Mouse (Mus musculus): ENCODE results near the gene Dhx15. TPM values are rescaled to one million over a fixed set of nuclear protein-coding genes. Genes with fewer than 3 reads are reported as not detected.

Gene Dhx15
- total RNA-seq, 2 experiments from 2014 or later: 36.0 to 39.1 TPM

DNA sequence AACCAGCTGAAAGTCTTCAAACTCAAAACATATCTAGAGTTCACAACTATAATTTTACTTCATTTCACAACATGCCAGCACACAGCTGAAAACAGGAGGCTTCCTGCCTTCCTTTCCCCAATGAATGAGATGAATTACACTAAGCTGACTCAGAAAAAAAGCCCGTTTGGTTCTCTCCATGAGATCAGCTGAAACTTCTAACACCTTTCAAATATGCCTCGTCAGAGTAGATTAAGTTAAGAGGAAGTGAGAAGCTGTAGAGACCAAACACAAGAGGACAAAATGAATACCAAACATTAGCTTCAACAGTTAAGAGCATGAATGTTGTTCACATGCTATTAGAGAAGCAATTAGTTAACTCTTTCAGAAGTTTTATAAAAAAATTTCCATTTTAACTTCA is 21.8 kb downstream of the Dhx15 start:
- intact Hi-C loops (cut with DNase I; ENCODE audit: low total_unique reads): no loop called here
- no peak for DNase-seq

DNA sequence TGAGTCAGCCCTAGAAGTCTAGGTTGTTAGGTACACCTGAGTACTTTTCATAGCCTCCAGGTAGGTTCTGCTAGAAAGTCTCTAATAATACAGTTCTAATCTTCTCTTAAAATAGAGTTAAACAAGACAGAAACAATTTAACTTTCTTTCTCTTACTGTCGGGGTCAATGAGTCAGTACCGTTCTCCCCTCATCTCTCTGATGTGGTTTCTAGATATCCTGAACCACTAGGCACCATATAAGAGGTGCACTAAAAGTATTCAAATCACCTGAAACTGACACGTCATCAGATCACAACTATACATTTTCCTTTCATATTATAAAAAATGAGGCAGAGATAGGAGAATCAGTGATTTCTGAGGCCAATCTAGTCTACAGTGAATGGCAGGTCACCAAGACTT is 41.2 kb downstream of the Dhx15 start:
- intact Hi-C loops (cut with DNase I; ENCODE audit: low total_unique reads): no loop called here
- no peak for DNase-seq

DNA sequence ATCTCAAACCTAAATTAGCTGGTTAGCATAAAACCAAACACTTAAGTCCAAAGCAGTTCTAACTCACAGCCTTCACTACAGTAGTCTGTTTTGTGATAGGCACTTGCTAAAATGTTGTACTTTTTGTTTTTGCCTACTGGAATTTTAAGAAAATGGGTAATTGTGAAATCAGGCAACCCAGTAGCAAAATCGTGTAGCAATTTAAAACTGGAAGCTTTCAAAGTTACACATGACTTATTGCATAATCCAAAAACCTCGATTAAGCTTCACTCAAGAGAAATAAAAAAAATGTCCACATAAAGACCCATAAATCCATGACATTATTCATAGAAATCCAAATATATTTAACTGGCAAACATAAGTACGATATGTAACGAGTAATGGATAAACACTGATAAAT is 43.2 kb downstream of the Dhx15 start:
- intact Hi-C loops (cut with DNase I; ENCODE audit: low total_unique reads): no loop called here
- no peak for DNase-seq

DNA sequence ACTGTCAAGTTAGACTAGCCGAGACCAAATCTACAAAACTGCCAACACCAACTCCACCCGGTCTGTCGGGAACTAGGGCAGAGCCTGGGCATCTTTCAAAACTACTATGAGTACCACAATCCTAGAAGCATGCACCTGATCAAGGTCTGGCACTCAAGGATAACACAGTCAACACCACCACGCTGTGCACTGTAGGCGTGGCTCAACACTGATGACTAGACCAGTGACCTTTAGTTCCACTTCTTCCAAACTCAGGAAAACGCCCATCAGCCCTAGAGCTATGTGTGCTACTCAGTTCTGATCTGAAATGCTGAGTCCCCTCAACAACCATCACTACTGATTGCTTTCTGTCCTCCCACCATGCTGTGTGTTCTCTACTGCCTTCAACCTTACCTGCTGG is 44.6 kb downstream of the Dhx15 start:
- intact Hi-C loops (cut with DNase I; ENCODE audit: low total_unique reads): no loop called here
- DNase-seq: no peak

DNA sequence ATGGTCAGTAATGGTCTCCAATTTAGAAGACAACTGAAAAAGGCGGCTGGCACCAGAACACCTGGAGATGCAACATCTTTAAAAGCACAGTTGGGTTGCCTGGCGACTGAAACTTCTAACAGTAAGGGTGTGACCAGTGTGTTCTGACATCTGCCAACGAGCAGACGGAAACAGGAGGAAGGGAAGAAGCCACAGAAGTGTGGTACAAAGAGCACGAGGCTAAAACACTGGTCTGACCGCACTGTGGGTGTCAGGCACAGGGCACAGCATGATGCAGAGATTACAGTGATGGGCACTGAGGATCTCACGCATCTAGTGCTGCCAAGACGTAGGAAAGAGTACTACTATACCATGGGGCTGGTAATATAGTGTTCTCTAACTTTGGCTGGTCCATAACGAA is 48.4 kb downstream of the Dhx15 start:
- DNase-seq: no peak
- intact Hi-C loops (cut with DNase I; ENCODE audit: low total_unique reads): no loop called here

DNA sequence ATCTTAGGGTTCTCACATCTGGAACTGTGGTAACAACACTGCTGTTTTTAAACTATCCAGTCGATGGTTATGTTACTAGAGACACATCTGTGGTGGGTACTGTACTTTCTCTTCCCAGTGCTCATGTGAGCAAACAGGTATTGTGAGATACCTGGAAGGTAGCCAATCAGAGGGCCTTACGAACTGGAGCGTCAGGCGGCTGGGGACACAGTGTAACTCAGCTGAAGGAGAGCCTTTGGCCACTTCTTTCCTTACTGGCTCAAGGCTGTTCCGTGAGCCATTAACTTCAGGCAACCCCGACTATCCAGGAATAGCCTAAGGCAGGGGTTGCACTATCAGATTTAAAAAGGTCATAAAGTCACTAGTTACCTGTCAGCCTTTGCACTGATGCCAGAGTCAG is 51.5 kb downstream of the Dhx15 start:
- DNase-seq: no peak
- intact Hi-C loops (cut with DNase I; ENCODE audit: low total_unique reads): no loop called here

DNA sequence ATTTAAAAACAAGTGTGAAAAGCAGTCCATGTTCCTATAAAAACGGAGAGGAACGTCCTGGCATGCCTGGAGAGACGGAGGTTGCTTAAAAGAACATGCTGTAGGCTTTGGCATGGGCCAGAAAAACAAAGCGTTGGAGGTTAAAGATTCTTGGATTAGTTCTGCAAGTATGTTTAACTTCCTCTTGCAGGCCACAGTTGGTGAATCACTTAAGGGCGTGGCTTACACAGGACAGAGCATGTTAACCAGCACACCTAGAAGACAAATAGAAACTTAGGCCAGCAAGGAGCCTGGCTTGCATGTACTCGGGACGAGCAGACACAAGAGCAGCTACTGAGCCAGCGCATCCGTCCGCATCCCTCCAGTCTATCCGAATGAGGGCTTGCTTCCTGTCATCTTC is 52.2 kb downstream of the Dhx15 start:
- no peak for DNase-seq
- intact Hi-C loops (cut with DNase I; ENCODE audit: low total_unique reads): no loop called here

DNA sequence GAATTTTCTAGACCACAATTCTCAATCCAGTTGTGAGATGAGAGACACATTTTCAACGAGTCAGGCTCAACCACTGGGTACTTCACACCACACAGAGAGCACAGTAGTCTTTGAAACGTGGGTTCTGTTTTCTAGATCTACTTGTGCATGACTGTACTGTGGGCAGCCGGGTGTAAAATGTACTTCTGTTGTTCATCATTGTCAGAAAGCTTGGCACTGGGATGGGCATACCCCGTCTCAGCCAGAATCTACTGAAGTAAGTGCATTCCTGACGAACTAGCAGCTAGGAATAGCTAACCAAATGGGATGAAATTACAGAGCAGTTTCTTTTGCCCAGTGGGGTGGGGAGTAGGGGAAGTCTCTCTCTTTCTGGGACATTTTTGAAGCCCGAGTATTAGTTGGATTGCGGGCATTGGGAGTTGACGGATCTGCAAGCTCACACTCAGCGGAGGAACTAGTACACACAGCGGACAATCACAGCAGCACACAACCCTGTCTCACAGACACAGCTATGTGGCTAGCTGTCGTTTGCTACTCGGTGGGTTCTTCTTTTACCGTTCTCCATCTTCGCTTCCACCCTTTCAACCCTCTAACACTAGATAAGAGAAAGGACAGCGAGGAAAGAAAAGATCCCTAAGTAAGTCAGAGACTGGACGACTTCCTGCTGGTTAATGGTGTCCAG is 54.7 kb downstream of the Dhx15 start:
- intact Hi-C loops (cut with DNase I; ENCODE audit: low total_unique reads): no loop called here
- DNase-seq: no peak

DNA sequence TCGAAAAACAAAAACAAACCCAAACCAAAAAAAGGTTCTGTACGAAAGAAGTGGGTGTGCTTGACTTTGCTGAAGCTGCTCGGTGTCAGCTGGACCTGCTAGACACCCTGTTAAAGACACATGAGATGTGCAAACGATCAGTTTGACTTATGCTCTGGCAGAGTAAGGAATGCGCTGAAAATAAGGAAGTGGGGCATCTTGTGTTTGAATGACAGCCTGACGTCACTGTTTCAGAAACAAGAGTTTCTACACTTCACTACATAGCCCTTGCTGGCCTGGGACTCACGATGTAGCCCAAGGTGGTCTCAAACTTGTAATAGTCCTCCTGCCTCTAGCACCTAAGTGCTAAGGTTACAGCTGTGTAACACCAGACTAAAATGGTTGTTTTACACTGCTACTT is 57.5 kb downstream of the Dhx15 start:
- DNase-seq: no peak
- intact Hi-C loops (cut with DNase I; ENCODE audit: low total_unique reads): loop anchor here (5.0 kb wide), 1 partner anchor 109 kb away; no protein-coding TSS in a partner anchor

DNA sequence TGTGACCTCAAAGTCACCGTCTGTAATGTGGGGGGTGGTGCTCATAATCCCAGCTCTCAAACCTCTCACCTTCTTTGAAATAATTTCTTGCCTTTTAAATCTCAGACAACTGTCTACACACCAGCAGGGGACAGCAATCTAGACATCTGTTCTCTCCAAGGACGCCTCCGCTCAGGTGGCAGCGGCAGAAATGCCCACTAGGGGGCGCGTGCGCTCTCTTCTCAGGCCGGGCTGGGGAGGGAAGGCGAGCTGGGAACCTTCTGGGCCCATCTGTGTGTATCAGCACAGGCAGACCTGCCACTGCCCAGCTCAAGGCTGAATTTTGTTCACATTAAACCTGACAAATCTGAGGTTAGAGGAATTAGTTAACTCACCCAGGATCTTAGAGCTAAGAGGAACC is 58.2 kb downstream of the Dhx15 start:
- intact Hi-C loops (cut with DNase I; ENCODE audit: low total_unique reads): loop anchor here (5.0 kb wide), 1 partner anchor 110 kb away; no protein-coding TSS in a partner anchor
- peak; percentile 14 for DNase-seq

DNA sequence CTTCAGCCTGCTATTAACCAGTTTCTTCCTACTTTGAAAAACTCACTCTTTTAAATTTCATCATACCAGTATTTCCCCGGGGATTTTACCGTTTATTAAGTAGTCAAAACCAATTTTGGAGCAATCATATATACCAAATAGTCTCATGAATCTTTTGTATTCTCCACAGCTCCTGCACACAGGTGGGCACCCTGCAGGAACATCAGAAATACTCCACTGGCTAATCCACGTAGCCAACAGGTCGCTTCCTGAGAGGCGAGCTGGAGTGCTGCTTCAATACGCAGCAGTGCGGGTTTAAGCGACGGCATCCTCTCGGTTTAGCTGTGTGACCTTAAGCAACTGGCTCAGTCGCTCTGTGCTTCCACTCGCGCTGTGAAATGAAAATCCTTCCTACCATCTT is 58.9 kb downstream of the Dhx15 start:
- no peak for DNase-seq
- intact Hi-C loops (cut with DNase I; ENCODE audit: low total_unique reads): loop anchor here (5.0 kb wide), 1 partner anchor 111 kb away; no protein-coding TSS in a partner anchor

DNA sequence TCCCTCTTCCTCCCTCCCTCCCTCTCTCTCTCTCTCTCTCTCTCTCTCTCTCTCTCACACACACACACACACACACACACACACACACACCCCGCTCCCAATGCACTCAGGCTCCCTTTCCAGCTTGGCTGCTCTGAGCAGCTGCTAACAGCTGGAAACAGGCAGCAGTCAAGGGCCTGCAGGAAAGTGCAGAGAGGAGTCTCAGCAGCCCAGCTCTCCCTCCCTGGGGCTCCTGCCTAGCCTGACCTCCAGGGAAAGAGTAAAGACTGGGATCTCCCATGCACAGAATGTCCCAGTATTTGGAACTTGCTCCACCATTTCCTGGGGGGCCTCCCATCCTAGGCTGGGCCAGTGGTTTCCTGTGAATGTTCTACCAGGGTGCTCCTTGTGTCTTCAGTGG is 59.8 kb downstream of the Dhx15 start:
- intact Hi-C loops (cut with DNase I; ENCODE audit: low total_unique reads): loop anchor here (5.0 kb wide), 1 partner anchor 112 kb away; no protein-coding TSS in a partner anchor
- no peak for DNase-seq

DNA sequence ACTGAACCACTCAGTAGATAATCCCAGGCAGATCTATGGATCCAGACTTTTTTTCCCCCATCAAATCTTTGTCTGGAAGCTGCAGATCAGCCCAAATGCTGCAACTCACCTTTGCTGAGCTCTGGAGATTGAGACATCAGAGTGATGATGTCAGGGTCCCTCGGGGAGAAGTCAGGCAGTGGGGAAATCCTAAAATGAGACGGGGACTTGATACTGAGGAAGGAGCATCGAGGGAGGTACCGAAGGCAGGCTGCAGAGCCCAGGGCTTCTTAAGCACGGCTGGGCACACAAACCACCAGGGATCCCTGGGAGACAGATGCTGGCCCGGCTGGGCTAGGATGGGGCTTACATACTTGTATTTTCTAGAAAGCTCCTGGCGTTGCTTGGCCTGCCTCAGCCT is 64.1 kb downstream of the Dhx15 start:
- intact Hi-C loops (cut with DNase I; ENCODE audit: low total_unique reads): no loop called here
- DNase-seq: no peak

DNA sequence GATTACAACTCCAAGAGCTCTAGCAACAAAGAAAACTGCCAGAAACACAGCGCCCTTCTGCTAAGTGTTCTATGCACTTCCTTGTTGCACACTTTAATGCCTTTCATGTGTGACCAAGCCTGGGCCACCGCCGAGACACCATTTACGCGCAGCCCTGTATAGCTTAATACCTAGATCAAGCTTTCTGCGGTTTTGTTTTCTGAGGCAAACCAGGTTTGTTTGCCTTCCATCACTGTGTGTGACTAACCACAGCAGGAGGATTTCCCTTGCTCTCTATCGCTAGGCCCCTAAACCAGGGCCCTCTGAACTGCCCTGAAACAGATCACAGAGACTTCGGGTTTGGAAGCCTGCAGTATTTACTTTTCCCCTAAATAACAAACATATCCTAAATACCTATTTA is 64.5 kb downstream of the Dhx15 start:
- no peak for DNase-seq
- intact Hi-C loops (cut with DNase I; ENCODE audit: low total_unique reads): no loop called here

DNA sequence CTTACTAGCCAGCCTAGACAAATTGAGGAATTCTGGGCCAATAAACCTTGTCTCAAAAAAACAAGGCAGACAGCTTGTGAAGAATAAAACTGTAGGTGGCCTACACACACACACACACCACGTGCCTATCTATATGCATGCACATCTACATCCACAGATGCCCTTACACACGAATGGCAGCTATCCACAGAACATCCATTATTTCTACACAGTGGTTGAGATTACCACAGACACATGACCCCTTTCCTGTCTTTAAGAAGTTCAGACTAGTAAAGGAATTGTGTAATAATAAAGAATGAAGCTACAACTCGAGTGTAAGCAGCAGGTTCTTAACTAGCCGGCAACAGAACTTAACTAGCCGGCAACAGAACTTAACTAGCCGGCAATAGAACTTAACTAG is 68.2 kb downstream of the Dhx15 start:
- no peak for DNase-seq
- intact Hi-C loops (cut with DNase I; ENCODE audit: low total_unique reads): no loop called here

DNA sequence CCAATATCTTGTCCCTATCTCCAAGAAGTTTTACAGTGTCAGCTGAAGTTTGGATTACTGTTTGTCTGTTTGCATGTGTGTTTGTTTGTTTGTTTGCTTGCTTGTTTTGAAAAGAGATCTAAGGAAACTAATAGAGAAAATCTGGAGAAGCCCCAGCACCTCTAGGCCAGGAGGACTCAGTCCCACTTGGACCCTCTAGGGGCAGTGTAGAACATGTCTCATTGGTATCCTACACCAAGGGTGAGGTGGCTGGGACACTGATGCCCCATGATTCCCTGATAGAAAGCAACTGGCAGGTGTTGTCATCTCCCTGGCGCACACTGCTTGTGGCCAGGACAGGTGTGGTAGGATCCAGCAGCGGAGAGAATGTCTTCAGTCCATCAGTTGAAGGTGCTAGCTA is 70.5 kb downstream of the Dhx15 start:
- no peak for DNase-seq

DNA sequence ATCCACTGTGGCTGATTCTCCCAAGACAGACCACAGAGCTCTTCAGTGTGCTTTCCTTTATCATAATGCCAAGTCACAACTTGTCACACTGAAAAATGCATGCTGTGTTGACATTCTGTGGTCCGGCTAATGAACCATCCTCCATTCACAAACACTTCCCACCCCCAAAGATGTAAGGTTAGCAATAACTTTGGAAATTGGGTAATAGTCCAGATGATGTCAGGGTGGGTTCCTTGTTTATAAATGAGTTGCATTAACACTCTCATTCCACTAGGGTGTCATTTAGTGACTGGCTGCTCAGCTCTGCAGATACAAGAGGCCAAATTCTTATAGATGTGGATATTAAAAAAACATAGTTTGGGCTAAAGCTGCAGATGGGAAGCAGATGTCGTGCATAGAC is 71.1 kb downstream of the Dhx15 start:
- no peak for DNase-seq
- intact Hi-C loops (cut with DNase I; ENCODE audit: low total_unique reads): no loop called here

More for the DNA sequence above, 70.5 kb downstream of the Dhx15 start:
- intact Hi-C loops (cut with DNase I; ENCODE audit: low total_unique reads): no loop called here

DNA sequence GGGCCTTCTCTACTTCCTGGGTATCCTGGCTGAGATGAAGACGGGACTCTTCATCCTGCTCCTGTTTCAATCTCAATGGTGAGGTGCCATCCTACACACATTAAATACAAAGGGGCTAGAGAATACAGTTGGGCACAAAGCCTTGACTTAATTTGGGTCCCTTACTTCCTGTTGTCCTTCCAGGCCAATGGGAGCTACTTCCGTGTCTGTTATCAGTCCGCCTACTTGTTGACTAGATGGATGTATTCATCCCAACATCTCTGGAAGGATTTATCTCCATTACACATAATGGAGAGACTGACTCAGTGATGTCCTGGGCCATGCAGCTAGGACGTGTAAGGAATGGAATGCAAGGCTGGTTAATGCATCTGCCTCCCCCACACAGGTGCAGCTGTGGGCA is 72.5 kb downstream of the Dhx15 start:
- intact Hi-C loops (cut with DNase I; ENCODE audit: low total_unique reads): no loop called here
- no peak for DNase-seq

DNA sequence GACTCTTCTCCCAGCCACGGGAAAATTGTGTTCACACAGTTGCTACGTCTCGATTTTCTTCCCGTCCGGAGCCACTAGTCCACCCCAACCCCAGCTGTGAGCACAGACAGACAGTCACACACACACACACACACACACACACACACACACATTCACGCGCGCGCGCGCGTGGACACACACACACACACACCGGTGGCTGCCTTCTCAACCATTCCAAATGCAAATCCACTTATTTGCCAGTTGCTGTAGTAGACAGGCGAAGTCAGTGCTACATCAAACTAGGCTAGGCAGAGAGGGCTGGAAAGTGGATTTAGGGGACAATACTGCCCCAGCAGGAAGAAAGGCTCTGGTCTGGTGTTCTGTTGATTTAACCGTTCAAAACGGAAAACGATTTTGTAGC is 73.9 kb downstream of the Dhx15 start:
- intact Hi-C loops (cut with DNase I; ENCODE audit: low total_unique reads): no loop called here
- DNase-seq: no peak

DNA sequence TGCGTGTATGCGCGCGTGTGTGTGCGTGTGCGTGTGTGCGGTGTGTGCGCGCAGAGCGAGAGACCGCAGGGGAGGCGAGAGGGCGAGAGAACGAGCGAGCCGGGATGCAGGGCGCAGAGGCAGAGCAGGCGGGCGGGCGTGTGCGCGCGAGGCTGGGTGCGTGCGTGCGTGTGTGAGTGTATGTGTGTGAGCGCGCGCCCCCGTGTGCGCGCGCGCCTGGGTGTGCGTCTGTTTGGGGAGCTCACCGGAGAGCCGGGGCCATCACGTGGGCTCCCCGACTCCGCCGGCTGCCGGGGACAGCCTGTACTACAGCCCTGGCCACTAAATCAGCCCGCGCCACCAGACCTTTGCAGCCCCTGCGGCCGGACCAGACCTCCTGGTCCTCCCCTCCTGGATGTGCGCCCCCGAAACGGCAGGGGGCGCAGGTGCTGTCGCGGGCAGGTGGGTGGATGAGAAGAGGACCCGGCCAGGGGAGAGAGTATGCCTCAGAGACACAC is 74.4 kb downstream of the Dhx15 start:
- DNase-seq: peak; percentile 69
- intact Hi-C loops (cut with DNase I; ENCODE audit: low total_unique reads): no loop called here

DNA sequence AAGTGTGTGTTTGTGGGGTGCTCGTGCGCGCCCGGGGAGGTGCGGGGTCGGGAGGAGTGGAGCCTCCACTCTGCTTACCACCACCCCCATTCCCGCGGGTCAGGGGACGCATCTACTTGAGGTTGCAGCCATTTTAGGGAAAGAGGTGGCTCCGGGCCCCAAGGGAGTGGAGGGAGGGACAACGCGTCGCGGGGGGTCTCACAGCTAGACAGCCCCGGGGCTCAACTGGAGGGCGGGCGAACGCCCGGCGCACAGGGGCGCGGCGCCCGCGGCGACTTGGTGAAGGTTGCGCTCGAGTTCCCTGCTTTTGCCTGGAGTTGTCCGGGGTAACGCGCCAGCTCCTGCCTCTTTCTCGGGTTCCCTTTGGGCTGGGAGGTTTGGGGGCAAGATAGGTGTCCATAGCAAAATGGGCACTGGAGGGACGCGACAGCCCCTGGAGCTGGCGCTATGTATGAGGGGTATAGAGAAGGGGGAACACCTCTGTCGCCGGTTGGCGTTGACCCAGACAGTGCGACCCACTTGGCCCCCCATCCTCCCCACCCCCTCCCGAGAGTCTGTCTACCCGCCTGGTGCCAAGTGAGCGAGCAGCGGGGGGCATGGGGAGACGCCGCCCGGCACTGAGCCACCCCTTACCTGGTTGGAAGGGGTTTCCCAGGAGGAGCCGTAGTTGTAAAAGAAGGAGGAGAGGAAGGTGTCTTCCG is 75.4 kb downstream of the Dhx15 start:
- intact Hi-C loops (cut with DNase I; ENCODE audit: low total_unique reads): no loop called here
- peak; percentile 13 for DNase-seq

Data from gastrocnemius, postnatal 14 days (tissue).